Mouse (Mus musculus) cerebellum, postnatal 10 days (tissue): ENCODE results near the gene Gm17359.

ENCODE experiments used
- DNase-seq, 2 experiments: peaks; one replicate each; pipeline ENCODE4 v3.0.0; 2021; ENCODE audit warnings: mixed read lengths in 2 of 2

The Gm17359 gene

DNA sequence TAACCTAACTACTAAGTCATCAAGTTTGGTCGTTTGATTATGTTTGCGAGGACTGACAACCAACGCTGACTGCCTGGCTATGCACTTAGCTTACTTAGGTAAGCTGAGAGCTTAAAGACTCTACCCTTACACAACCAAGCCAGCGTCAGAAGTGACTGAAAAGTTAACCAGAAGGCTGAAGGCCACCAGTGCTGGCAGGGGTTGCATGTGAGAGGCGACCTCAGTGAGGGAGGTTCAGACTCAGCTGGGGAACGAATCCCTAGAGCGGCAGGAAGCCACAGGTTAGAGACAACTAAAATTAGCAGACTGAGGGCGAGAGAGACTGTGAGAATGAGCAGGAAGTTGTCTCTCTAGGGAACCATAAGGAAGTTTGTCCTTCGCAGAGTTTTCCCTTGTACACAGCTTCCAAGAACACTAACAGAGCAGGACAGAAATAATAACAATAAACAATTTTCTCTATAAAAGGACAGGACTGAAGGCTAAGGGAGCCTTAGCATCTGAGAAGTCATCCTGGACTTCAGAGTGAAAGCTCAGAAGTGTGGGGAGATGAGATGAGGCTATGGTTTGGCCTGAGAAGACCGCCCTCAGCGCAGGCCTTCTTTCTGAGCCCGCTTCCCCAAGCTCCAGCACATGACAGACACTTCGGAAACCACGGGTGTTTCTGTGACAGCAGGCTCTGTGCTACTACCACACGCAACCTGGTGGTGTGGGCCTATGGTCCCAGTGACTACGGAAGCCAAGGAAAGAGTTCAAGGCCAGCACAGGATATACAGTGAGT is 148.0 kb downstream of the Gm17359 start:
- DNase-seq = no peak

DNA sequence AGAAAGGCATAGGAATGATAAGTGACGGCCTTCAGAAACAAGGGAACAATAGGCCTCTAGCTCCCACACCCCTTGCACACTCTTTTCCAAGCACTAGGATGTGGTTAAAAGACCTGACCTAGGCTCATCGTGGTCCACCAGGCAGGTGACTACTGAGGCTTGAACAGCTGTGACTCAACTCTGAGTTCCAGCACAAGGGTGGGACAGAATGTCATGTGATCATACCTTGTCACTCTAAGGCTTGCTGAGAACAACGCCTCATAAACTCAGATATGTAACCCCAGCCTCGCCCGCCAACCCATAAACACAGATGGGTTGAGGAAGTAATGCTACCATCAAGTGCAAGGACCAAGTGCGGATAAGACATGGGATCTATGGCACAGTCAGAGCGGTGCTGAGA is 151.6 kb downstream of the Gm17359 start:
- no peak for DNase-seq

DNA sequence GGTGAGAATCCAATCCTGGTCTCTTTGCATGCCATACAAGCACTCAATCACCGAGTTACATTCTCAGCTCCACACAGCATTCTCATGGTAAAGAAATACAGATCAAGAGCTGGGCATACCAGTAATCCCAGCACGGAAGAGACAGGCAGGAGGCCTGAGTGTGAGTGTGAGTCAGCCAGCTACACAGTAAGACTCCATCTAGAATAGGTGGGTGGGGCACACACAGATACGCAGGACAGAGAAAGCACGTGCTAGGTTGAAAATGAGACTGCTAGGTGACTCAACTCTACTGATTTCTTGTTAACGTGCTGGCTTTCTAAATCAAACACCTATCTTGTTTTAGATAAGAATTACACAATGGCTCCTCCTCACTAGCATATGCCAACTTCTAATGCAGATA is 153.6 kb downstream of the Gm17359 start:
- DNase-seq = no peak

DNA sequence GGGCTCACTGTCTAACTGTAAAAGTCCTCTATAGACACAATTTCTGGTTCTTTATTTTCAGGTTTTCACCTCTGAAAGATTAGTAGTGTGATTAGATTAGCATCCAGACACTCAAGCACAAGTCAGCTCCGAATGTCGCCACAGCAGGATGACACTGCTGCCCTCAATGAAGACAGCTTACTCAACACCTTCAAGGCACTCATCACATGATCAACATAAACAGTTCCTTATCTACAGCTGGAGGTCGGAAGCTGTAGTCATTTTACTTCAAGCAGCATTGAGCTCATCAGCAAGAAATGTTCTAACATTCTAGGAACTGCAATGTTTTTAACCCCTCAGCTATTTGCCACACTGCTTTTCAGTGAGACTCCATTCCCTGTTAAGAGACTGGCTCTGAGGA is 155.2 kb downstream of the Gm17359 start:
- DNase-seq = no peak

DNA sequence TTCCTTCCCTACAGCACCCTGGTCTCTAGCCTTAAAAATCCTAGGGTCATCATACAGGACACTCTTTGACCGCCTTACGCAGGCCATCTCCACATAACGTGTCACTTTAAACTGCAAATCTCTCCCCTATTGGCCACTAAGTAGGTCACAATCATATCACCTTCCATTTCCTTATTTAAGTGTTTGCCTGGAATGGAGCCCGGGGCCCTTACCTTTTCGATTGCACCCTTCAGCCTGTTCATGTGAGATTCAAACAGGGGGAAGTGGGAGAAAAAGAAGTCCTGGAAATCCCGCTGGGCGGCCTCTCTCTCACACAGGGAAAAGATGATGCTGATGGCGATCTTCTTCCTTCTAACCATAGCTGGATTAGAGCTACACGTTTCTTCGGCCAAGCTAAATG is 156.6 kb downstream of the Gm17359 start:
- no peak for DNase-seq

DNA sequence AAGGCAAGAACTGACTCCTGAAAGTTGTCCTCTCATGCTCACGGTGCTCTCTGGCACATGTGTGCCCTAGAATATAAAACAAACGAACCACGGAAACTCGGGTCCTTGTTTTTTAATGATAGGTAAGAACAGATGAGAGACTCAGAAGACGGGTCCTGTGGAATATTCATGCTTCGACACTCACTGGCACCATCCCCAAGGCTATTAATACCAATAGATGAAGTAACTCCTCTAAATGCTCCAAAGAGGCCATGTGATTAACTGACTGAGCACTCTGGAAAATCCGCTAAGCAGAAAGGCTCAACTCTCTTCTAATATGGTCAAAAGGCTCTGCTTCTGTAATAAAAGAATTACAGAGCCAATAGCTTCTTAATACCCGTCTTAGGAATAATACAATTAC is 157.6 kb downstream of the Gm17359 start:
- no peak for DNase-seq

DNA sequence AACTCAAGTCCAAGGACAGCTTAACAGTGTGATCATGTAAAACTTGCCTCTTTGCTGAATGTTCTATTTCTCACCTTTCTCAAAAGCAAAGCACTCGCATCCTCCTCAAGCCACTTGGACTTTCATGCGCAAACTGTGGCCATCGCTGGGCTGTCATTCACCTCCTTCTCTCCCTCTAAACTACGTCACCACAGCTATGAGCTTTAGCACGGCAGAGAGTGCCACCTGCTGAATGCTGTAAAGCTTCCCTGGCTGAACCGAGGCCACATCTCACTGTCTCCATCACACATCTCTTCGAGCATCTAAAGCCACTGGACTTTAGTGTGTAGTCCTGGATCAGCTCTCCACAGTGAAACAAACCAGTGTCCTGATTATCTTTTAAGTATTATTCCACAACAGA is 158.7 kb downstream of the Gm17359 start:
- DNase-seq = peak; percentile 38 to 39

DNA sequence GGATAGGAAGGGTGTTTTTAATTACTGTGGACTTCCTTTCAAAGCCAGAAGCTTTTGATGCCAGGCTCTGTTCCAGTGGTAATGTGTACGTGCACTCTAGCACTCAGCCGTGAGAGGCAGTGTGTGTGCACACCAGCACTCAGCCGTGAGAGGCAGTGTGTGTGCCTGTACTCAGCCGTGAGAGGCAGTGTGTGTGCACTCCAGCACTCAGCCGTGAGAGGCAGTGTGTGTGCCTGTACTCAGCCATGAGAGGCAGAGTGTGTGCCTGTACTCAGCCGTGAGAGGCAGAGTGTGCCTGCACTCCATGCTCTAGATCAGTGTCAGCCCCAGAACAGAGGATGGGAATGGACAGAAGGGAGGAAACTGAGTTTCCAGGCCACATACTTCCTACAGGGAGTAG is 160.2 kb downstream of the Gm17359 start:
- DNase-seq = no peak

DNA sequence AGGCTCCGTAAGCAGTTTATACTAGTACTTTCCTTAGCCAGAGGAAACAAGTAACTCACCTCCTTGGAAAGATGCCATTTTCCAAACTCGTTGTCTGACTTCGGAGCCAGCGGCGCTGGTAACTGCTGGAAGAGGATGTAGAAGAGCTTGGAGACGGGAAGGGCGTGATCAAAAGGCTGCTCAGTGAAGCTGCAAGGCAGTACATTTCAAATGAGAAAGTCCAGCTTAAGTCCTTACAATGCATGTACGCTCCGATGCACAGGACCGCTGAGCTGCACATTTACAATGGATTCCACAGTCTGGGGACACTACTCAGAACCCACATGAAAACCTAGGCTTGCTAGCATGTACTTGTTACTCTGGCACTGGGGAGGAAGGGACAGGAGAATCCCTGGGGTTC is 163.8 kb downstream of the Gm17359 start:
- DNase-seq = no peak

DNA sequence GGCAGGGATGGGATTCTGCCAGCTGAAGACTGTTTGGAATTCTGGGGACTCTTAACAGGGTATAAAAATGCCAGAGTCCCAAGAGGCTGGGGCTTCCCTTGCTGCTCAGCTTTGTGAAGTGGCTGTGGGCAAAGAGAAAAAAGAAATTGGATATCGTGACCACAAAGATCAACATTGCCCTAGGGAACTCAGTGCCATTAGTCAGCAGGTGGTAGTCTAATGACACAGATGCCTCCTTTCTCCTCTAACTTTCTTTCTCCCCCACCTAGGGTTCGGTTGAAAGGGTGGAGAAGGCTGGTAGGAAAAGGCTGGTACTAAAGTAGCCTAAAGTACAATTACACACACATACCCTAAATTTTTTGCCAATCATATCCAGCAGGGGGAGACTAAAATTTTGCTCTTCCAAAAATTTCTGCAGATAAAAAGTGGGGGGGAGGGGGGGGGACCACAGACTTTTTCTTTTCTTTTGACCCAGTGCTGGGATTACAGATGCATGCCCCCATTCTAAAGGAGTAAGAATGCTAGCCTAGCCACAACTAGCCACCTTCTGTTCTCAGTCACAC is 164.8 kb downstream of the Gm17359 start:
- no peak for DNase-seq
